Mouse (Mus musculus): ENCODE measurements around the gene Wdfy3. TPM values are rescaled to one million over a fixed set of nuclear protein-coding genes. Genes with fewer than 3 reads are reported as not detected.

Wdfy3 gene
- 15.0 TPM for polyA plus RNA-seq (2014; fragmentation: Illumina TruSeq; extraction: RNeasy Lipid Tissue Mini Kit (QIAGEN cat#74804); ENCODE audit: low read depth, low replicate concordance)

DNA sequence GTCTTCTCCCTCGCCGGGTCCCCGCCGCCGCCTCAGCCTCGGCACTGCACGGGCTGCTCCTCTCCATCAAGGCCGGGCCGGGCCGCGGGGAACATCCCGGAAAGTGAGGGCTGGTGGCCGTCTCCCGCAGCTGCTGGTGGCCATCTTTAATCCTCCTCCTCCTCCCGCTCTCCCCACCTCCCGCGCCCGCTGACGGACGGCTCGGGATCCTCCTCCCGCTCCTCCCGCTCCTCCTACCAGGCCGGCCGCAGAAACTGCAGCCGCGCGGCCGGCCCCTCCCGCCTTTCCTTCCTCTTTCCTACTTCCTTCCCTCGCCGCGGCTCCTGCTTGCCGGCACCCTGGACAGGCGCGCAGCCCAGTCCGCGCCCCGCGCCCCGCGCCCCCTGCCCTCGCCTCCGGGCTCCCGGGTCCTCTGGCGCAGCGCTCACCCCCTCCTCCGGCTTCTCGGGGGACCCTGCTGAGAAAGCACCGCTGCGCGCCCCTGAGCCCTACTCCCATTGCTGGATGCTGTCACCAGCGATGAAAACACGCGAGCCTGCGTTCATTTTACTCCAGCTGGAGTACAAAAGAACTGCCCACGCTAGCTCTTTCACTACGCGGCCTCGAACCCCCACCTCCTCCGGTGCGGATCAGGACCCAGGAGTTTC, at the start of gene Wdfy3:
Gene Wdfy3, minus strand, starts transcription at position 155 of the 647 bp plus-strand sequence.

